Mouse (Mus musculus): ENCODE measurements around the gene Olfr1328. TPM values are rescaled to one million over a fixed set of nuclear protein-coding genes. Genes with fewer than 3 reads are reported as not detected.
"Not testable (repeated sequence)": the region's sequence is repeated elsewhere in the genome, so short reads cannot be mapped to it uniquely, and the experiment has no call there.

The Olfr1328 gene
- not detected in 2 replicates for polyA plus RNA-seq (2016; fragmentation: Nextera tagmentation; extraction: Ambion mirVana)

DNA sequence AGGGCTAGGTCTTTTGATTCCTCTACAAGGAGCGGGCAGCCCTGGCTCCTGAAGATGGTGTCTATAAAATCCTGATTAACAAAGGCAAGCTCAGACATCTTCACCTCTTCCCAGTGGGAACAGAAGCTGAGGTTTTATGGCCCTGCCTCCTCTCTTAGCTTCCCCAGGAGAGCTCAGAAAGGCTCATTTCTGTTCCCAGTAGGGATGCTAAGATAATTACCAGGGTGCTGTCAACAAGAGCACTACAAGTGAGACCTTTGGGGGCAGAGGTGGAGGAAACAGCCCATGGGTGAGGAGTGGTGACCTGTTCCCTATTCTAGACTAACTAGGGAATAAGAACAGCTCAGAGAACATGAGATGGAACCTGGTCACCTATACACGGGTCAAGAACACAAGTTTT lies at the start of gene Olfr1328:
Gene Olfr1328, minus strand, starts transcription at position 101 of the 400 bp plus-strand sequence.
- Histone ChIP-seq H3K9me3 (no peaks in the 10 kb centered on the region), H3K27ac (no peak within 1 kb of the TSS), H3K36me3 (replicated peaks) (no peaks in the 10 kb centered on the region), H3K4me1 (no peaks in the 10 kb centered on the region), H3K4me3 (no peak within 1 kb of the TSS), H3K27me3 (ENCODE audit: poor library complexity, severe bottlenecking) (no peaks in the 10 kb centered on the region)
- 78% methylated on average over 2 of the region's 2 CpGs for WGBS
- DNase-seq (ENCODE audit: extremely low spot score, low spot score): no peak

DNA sequence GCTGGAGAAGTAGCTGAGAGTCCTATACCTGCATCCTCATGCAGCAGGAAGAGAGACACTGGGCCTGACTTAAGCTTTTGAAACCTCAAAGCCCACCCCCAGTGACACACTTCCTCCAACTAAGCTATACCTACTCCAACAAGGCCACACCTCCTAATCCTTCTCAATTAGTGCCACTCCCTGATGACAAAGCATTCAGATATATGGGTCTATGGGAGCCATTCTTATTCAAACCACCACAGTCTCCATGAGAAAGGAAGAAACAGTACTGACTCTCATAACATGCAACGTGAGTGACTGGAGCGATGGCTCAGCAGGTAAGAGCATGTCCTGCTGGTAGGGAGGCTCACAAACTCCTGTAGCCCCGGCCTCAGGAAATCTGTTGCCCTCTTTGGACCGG lies 46.9 kb upstream of the Olfr1328 start:
- H3K36me3 ChIP-seq (replicated peaks): no peaks in the 10 kb centered on the region
- no peaks in the 10 kb centered on the region for H3K27me3 ChIP-seq (ENCODE audit: poor library complexity, severe bottlenecking)
- H3K4me3 ChIP-seq: no peak overlapping the region
- 90% methylated on average over 4 of the region's 4 CpGs for WGBS
- no peak for DNase-seq (ENCODE audit: extremely low spot score, low spot score)
- peaks cover 4% of the 10 kb centered on the region for H3K4me1 ChIP-seq
- no peaks in the 10 kb centered on the region for H3K9me3 ChIP-seq
- H3K27ac ChIP-seq: no peak overlapping the region

DNA sequence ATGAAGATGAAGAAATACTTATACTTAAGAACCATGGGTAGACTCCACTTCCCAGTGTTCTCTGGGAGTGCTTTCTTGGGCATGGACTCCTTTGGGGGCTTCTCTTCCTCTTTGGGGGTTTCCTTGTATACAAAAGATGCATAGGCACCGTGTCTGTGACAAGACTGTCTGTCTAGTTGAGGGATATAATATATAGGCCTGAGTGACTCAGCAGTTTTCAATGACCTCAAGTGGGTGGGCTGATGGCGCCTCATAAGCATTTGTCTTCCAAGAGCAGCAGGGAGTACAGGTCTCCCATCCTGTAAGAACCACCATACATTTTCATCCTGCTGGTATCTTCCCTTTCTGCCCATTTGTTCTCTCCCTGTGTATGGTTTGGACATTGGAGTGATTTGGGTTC lies 34.9 kb upstream of the Olfr1328 start:
- no peak for DNase-seq (ENCODE audit: extremely low spot score, low spot score)
- Histone ChIP-seq H3K27me3 (ENCODE audit: poor library complexity, severe bottlenecking) (no peaks in the 10 kb centered on the region), H3K4me3 (no peak overlapping the region), H3K9me3 (no peaks in the 10 kb centered on the region), H3K4me1 (no peaks in the 10 kb centered on the region), H3K27ac (no peak overlapping the region), H3K36me3 (replicated peaks) (no peaks in the 10 kb centered on the region)
- WGBS: 87% methylated on average over 2 of the region's 2 CpGs

DNA sequence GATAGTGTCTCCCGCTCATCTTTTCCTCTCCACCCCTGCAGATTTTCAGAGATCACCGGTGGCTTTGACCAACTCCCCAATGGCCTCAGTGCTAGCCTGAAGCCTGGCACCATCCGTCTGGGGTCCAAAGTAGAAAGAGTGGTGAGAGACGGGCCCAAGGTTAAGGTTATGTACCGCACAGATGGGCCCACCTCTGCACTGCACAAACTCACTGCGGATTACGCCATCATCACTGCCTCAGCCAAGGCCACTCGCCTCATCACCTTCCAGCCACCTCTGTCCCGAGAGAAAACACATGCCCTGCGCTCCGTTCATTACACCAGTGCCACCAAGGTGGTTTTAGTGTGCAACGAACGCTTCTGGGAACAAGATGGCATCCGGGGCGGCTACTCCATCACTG lies 29.3 kb upstream of the Olfr1328 start:
- DNase-seq (ENCODE audit: extremely low spot score, low spot score): no peak
- H3K4me3 ChIP-seq: no peak overlapping the region
- no peaks in the 10 kb centered on the region for H3K36me3 ChIP-seq (replicated peaks)
- no peaks in the 10 kb centered on the region for H3K4me1 ChIP-seq
- 92% methylated on average over 15 of the region's 15 CpGs for WGBS
- no peaks in the 10 kb centered on the region for H3K27me3 ChIP-seq (ENCODE audit: poor library complexity, severe bottlenecking)
- no peaks in the 10 kb centered on the region for H3K9me3 ChIP-seq
- H3K27ac ChIP-seq: no peak overlapping the region

DNA sequence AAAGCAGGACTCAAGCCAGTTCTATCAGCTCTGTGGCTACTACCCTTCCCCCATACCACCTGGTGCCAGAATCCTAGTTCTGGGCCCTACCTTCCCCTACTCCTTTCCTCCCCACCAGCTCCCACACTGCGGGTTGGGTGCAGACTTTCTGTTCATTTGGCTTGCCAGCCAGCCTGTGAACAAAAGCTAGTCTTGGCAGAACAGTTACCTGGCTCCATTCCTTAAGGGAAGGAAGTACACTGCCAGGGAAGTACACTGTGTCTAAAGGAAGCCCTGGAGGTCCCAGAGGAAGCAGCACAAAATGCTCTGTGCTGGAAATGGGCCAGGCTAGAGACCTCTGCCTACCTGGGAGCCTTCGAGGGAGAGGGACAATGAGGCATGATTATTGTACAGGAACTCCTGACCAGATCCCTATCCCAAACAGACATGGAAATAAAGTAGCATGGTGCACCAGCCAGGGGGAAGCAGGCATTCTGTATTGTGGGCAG lies 22.8 kb upstream of the Olfr1328 start, which contains the start of gene Lao1:
Gene Lao1, plus strand, starts transcription at position 438 of the 488 bp plus-strand sequence.
- Histone ChIP-seq H3K4me1 (no peaks in the 10 kb centered on the region), H3K9me3 (no peaks in the 10 kb centered on the region), H3K36me3 (replicated peaks) (no peaks in the 10 kb centered on the region), H3K27ac (no peak within 1 kb of the TSS), H3K4me3 (no peak within 1 kb of the TSS), H3K27me3 (ENCODE audit: poor library complexity, severe bottlenecking) (no peaks in the 10 kb centered on the region)
- 90% methylated on average over 2 of the region's 2 CpGs for WGBS
- no peak for DNase-seq (ENCODE audit: extremely low spot score, low spot score)

DNA sequence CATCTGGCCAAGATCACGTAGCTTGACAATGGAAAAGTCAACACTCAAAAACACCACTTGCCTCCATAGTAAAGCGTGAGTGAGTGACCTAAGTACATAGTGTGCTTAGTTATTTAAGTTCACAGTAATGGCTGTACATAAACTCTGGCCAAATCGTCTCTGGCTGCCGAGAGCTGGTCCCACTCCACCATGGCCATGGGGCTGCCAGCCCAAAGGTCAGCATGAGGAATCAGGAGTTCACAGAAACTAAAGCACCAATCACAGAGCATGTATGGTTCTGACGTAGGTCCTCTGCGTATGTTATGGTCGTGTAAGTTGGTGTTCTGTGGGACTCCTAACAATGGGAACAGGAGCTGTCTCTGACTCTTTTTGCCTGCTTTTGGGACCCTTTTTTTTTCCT lies 20.4 kb upstream of the Olfr1328 start:
- no peak for DNase-seq (ENCODE audit: extremely low spot score, low spot score)
- Histone ChIP-seq H3K4me3 (no peak overlapping the region), H3K36me3 (replicated peaks) (no peaks in the 10 kb centered on the region), H3K27me3 (ENCODE audit: poor library complexity, severe bottlenecking) (no peaks in the 10 kb centered on the region), H3K27ac (no peak overlapping the region), H3K9me3 (no peaks in the 10 kb centered on the region), H3K4me1 (no peaks in the 10 kb centered on the region)
- WGBS: 91% methylated on average over 7 of the region's 7 CpGs

DNA sequence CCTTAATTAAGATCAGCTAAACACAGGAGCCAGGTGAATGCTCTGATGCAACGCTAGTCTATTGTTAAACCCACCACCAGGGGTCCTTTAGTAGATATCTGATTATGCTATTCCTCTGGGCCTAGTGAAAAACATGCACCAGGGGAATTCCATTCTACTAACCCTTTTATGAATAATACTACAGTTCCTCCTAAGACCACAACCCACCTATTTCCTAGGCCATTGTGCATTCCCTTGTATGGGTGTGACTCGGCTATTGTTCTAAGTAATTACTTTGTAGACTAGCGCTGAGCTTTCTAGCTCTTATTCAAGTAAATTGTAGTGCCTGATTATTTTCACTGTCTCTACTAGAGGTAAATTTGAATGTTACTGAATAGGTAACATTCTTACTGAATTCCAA lies 7.1 kb downstream of the Olfr1328 start:
- not testable (repeated sequence) for DNase-seq (ENCODE audit: extremely low spot score, low spot score); H3K36me3 ChIP-seq (replicated peaks); H3K27ac ChIP-seq; H3K27me3 ChIP-seq (ENCODE audit: poor library complexity, severe bottlenecking); H3K4me3 ChIP-seq; H3K9me3 ChIP-seq; H3K4me1 ChIP-seq
- 73% methylated on average over 3 of the region's 3 CpGs for WGBS

DNA sequence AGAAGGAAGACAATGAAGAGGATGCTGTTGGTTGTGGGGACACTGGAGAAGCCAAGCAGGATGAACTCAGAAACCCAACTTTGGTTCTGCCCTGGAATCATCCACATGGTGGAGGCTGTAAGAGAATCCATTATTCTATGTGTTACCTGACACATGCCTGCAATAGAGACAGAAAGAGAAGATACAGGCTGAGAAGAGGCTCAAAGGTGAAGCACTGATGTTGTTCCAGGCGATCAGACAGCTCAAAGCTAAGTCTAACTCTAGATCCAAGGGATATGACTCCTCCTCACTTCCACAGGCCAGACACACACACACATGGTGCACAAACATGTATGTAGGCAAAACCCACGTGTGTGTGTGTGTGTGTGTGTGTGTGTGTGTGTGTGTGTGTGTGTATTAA lies 21.0 kb downstream of the Olfr1328 start, which contains the start of gene Olfr1329:
Gene Olfr1329, minus strand, starts transcription at position 101 of the 400 bp plus-strand sequence.
- not testable (repeated sequence) for H3K4me3 ChIP-seq; H3K9me3 ChIP-seq; H3K4me1 ChIP-seq; H3K36me3 ChIP-seq (replicated peaks); H3K27me3 ChIP-seq (ENCODE audit: poor library complexity, severe bottlenecking); DNase-seq (ENCODE audit: extremely low spot score, low spot score); H3K27ac ChIP-seq
- 57% methylated on average over 2 of the region's 2 CpGs for WGBS

DNA sequence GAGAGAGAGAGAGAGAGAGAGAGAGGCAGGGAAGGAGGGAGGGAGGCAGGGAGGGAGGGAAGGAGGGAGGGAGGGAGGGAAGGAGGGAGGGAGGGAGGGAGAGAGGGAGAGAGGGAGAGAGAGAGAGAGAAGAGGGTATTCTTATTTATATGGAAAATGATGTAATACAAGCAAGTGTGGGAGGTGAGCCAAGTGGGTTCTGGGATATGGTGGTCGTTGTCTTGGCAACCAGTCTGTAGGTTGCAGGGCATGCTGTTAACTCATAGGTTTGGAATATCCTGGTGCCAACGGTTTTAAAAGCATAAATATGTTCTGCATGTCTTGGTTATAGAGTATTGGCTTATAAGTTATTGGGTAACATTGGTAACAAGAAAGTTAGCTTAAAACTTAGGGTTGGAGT lies 36.4 kb downstream of the Olfr1328 start:
- no peak overlapping the region for H3K27ac ChIP-seq
- H3K36me3 ChIP-seq (replicated peaks): no peaks in the 10 kb centered on the region
- no peaks in the 10 kb centered on the region for H3K27me3 ChIP-seq (ENCODE audit: poor library complexity, severe bottlenecking)
- no peak for DNase-seq (ENCODE audit: extremely low spot score, low spot score)
- WGBS: 77% methylated on average over 2 of the region's 2 CpGs
- H3K9me3 ChIP-seq: no peaks in the 10 kb centered on the region
- no peaks in the 10 kb centered on the region for H3K4me1 ChIP-seq
- H3K4me3 ChIP-seq: no peak overlapping the region

DNA sequence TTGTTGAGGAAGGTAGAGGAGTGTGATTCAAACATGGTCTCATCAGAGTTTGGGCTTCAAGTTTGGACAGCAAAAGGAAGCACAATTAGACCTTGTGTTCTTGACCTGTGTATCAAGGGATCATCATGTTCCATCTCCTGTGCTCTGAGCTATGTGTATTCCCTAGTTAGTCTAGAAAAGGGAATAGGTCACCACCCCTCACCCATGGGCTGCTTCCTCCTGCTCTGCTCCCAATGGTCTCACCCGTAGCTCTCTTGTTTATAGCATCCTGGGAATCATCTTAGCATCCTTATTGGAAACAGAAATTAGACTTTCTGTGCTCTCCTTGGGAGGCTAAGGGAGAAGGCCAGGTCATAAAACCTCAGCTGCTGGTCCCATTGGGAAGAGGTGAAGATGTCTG lies 50.1 kb downstream of the Olfr1328 start, which contains the start of gene Olfr1330:
Gene Olfr1330, plus strand, starts transcription at position 301 of the 400 bp plus-strand sequence.
- Histone ChIP-seq H3K9me3 (no peaks in the 10 kb centered on the region), H3K27ac (no peak within 1 kb of the TSS), H3K27me3 (ENCODE audit: poor library complexity, severe bottlenecking) (no peaks in the 10 kb centered on the region), H3K4me3 (no peak within 1 kb of the TSS), H3K4me1 (no peaks in the 10 kb centered on the region), H3K36me3 (replicated peaks) (no peaks in the 10 kb centered on the region)
- DNase-seq (ENCODE audit: extremely low spot score, low spot score): no peak
- 88% methylated on average over 1 of the region's 1 CpGs for WGBS

Other genes starting within 250 kb of the Olfr1328 start
- not detected in 2 replicates for gene Olfr1342, start 245.9 kb downstream of the Olfr1328 start, polyA plus RNA-seq (2016; fragmentation: Nextera tagmentation; extraction: Ambion mirVana)
- gene Olfr1341, start 235.1 kb downstream of the Olfr1328 start, polyA plus RNA-seq (2016; fragmentation: Nextera tagmentation; extraction: Ambion mirVana): not detected in 2 replicates
- not detected in 2 replicates for gene Olfr1340, start 218.5 kb downstream of the Olfr1328 start, polyA plus RNA-seq (2016; fragmentation: Nextera tagmentation; extraction: Ambion mirVana)
- gene Olfr1339, start 206.4 kb downstream of the Olfr1328 start, polyA plus RNA-seq (2016; fragmentation: Nextera tagmentation; extraction: Ambion mirVana): not detected in 2 replicates
- gene Olfr1338, start 179.9 kb downstream of the Olfr1328 start, polyA plus RNA-seq (2016; fragmentation: Nextera tagmentation; extraction: Ambion mirVana): not detected in 2 replicates
- not detected in 2 replicates for gene Olfr1337, start 156.0 kb downstream of the Olfr1328 start, polyA plus RNA-seq (2016; fragmentation: Nextera tagmentation; extraction: Ambion mirVana)
- gene Olfr1335, start 128.7 kb downstream of the Olfr1328 start, polyA plus RNA-seq (2016; fragmentation: Nextera tagmentation; extraction: Ambion mirVana): not detected in 2 replicates
- not detected in 2 replicates for gene Olfr1333, start 102.3 kb downstream of the Olfr1328 start, polyA plus RNA-seq (2016; fragmentation: Nextera tagmentation; extraction: Ambion mirVana)
- gene Olfr1331, start 74.0 kb downstream of the Olfr1328 start, polyA plus RNA-seq (2016; fragmentation: Nextera tagmentation; extraction: Ambion mirVana): not detected in 2 replicates
- gene Olfr1330, start 50.0 kb downstream of the Olfr1328 start, polyA plus RNA-seq (2016; fragmentation: Nextera tagmentation; extraction: Ambion mirVana): not detected in 2 replicates
- gene Olfr1329, start 21.1 kb downstream of the Olfr1328 start, polyA plus RNA-seq (2016; fragmentation: Nextera tagmentation; extraction: Ambion mirVana): not detected in 2 replicates
- gene Lao1, start 23.0 kb upstream of the Olfr1328 start, polyA plus RNA-seq (2016; fragmentation: Nextera tagmentation; extraction: Ambion mirVana): not detected in 2 replicates
- 204 and 222 TPM in 2 replicates for gene Slc2a1, start 170.1 kb upstream of the Olfr1328 start, polyA plus RNA-seq (2016; fragmentation: Nextera tagmentation; extraction: Ambion mirVana)
- 10.5 and 10.6 TPM in 2 replicates for gene Zfp691, start 235.6 kb upstream of the Olfr1328 start, polyA plus RNA-seq (2016; fragmentation: Nextera tagmentation; extraction: Ambion mirVana)

All from forebrain, embryonic 10.5 days (tissue).